Mouse (Mus musculus) kidney, embryonic 14.5 days (tissue): ENCODE results near the gene Hip1. TPM values are rescaled to one million over a fixed set of nuclear protein-coding genes. Genes with fewer than 3 reads are reported as not detected.

Experiments
- ATAC-seq: fragments of 200-750 bp; cut with Nextera tagmentation; 2 replicates; pipeline ENCODE4 v1.8.0; 2017; ENCODE audit warnings: moderate number of reproducible peaks, mild to moderate bottlenecking, moderate TSS enrichment, moderate library complexity; ENCODE audit not compliant: low FRiP score, low TSS enrichment
- H3K27ac ChIP-seq: fragments of 300-500 bp; sonication (generic); 2 replicates; pipeline ENCODE4 v1.5.1; 2014; ENCODE audit warnings: low read depth, mild to moderate bottlenecking, low read length, moderate library complexity, mixed read lengths
- H3K27me3 ChIP-seq: fragments of 300-500 bp; sonication (generic); 2 replicates; pipeline ENCODE4 v1.6.1; 2014; ENCODE audit warnings: mild to moderate bottlenecking, low read length; ENCODE audit not compliant: control insufficient read depth, insufficient read depth
- H3K36me3 ChIP-seq: fragments of 300-500 bp; sonication (generic); 2 replicates; pipeline ENCODE4 v1.6.1; 2014; ENCODE audit warnings: low read length, mixed read lengths; ENCODE audit not compliant: control insufficient read depth, insufficient read depth
- H3K4me1 ChIP-seq: fragments of 300-500 bp; sonication (generic); 2 replicates; pipeline ENCODE4 v1.6.1; 2014; ENCODE audit warnings: low read length, mixed read lengths; ENCODE audit not compliant: control insufficient read depth, insufficient read depth
- H3K4me2 ChIP-seq: fragments of 300-500 bp; sonication (generic); replicated peaks from 2 replicates; pipeline ENCODE4 v1.6.1; 2014; ENCODE audit warnings: low read depth, mild to moderate bottlenecking, low read length
- H3K4me3 ChIP-seq: fragments of 300-500 bp; sonication (generic); 2 replicates; pipeline ENCODE4 v1.5.1; 2014; ENCODE audit warnings: mild to moderate bottlenecking, low read length
- H3K9ac ChIP-seq: fragments of 300-500 bp; sonication (generic); 2 replicates; pipeline ENCODE4 v1.6.1; 2014; ENCODE audit warnings: low read depth, mild to moderate bottlenecking, low read length, moderate library complexity
- H3K9me3 ChIP-seq: fragments of 300-500 bp; sonication (generic); 2 replicates; pipeline ENCODE4 v1.6.1; 2016; ENCODE audit warnings: low read length; ENCODE audit not compliant: control insufficient read depth
- WGBS: fragments of 180-500 bp; shearing (Covaris S2); extraction: QIAGEN DNeasy Blood & Tissue Kit; methylation state at CpG from one replicate; pipeline ENCODE4 v1.1.7; 2014; 5-methylcytosine and 5-hydroxymethylcytosine counted together
- polyA plus RNA-seq: library from polyadenylated mRNA; unstranded; fragments of >200 nt; fragmentation: Nextera tagmentation; extraction: Ambion mirVana; gene quantifications from 2 replicates; pipeline ENCODE4 v1.2.1, GENCODE M21; 2014

Hip1 gene
- polyA plus RNA-seq, 1 experiment from 2014 or later, result 61.7 TPM

GRCm38 (mm10) chr5:135524660-135525560 lies 20.0 kb downstream of the Hip1 start:
- 64% methylated on average over 11 of the region's 11 CpGs for WGBS
- Histone ChIP-seq H3K9ac (no peak overlapping the region), H3K4me1 (peaks cover 9% of the 10 kb centered on the region; the same call in 1 of the 2 replicates), H3K27me3 (no peaks in the 10 kb centered on the region), H3K4me2 (no peak overlapping the region), H3K27ac (peak overlapping the region; percentile 47; the same call in 1 of the 2 replicates), H3K36me3 (no peaks in the 10 kb centered on the region), H3K9me3 (no peaks in the 10 kb centered on the region), H3K4me3 (no peak overlapping the region)
- ATAC-seq, result no peak

- Histone ChIP-seq H3K36me3 (no peaks in the 10 kb centered on the region), H3K27ac (no peak overlapping the region)
- WGBS, result 48% methylated on average over 2 of the region's 2 CpGs
Measured at GRCm38 (mm10) chr5:135524087-135524486, 20.8 kb downstream of the Hip1 start.

GRCm38 (mm10) chr5:135522111-135522722 lies 22.7 kb downstream of the Hip1 start:
- no peak overlapping the region for H3K27ac ChIP-seq
- no peak overlapping the region for H3K4me2 ChIP-seq
- H3K36me3 ChIP-seq, result no peaks in the 10 kb centered on the region
- H3K4me1 ChIP-seq, result peaks cover 6% of the 10 kb centered on the region; the same call in 1 of the 2 replicates
- no peak overlapping the region for H3K9ac ChIP-seq
- no peak for ATAC-seq
- no peaks in the 10 kb centered on the region for H3K9me3 ChIP-seq
- H3K4me3 ChIP-seq, result no peak overlapping the region
- H3K27me3 ChIP-seq, result no peaks in the 10 kb centered on the region
- WGBS, result 66% methylated on average over 9 of the region's 9 CpGs

More at GRCm38 (mm10) chr5:135524087-135524486, 20.8 kb downstream of the Hip1 start:
- ATAC-seq, result no peak
- Histone ChIP-seq H3K27me3 (no peaks in the 10 kb centered on the region), H3K4me2 (no peak overlapping the region), H3K4me3 (no peak overlapping the region), H3K9me3 (no peaks in the 10 kb centered on the region), H3K9ac (no peak overlapping the region), H3K4me1 (peaks cover 9% of the 10 kb centered on the region; the same call in 1 of the 2 replicates)

- no peak overlapping the region for H3K9ac ChIP-seq
- H3K4me1 ChIP-seq, result no peaks in the 10 kb centered on the region
- no peak overlapping the region for H3K4me3 ChIP-seq
- no peak overlapping the region for H3K27ac ChIP-seq
- no peak for ATAC-seq
- H3K4me2 ChIP-seq, result no peak overlapping the region
- H3K9me3 ChIP-seq, result 0 out of 2 replicates have a peak, but pooled peaks cover 9% of the 10 kb centered on the region
- WGBS, result 96% methylated on average over 5 of the region's 5 CpGs
- no peaks in the 10 kb centered on the region; the same call in 1 of the 2 replicates for H3K36me3 ChIP-seq
- H3K27me3 ChIP-seq, result no peaks in the 10 kb centered on the region
Measured at GRCm38 (mm10) chr5:135517348-135517883, 27.5 kb downstream of the Hip1 start.

GRCm38 (mm10) chr5:135513131-135513530 lies 31.8 kb downstream of the Hip1 start:
- Histone ChIP-seq H3K27ac (no peak overlapping the region), H3K4me3 (no peak overlapping the region), H3K27me3 (no peaks in the 10 kb centered on the region), H3K4me2 (no peak overlapping the region), H3K36me3 (no peaks in the 10 kb centered on the region; the same call in 1 of the 2 replicates), H3K4me1 (peaks cover 5% of the 10 kb centered on the region), H3K9ac (no peak overlapping the region), H3K9me3 (0 out of 2 replicates have a peak, but pooled peaks cover 9% of the 10 kb centered on the region)
- ATAC-seq, result no peak
- 62% methylated on average over 4 of the region's 4 CpGs for WGBS

GRCm38 (mm10) chr5:135511105-135511504 lies 33.8 kb downstream of the Hip1 start:
- no peak overlapping the region for H3K4me3 ChIP-seq
- H3K9me3 ChIP-seq, result 0 out of 2 replicates have a peak, but pooled peaks cover 7% of the 10 kb centered on the region
- no peak overlapping the region for H3K9ac ChIP-seq
- no peak for ATAC-seq
- no peak overlapping the region for H3K4me2 ChIP-seq
- 67% methylated on average over 5 of the region's 5 CpGs for WGBS
- H3K36me3 ChIP-seq, result no peaks in the 10 kb centered on the region; the same call in 1 of the 2 replicates
- H3K4me1 ChIP-seq, result peaks cover 12% of the 10 kb centered on the region
- no peak overlapping the region for H3K27ac ChIP-seq
- no peaks in the 10 kb centered on the region for H3K27me3 ChIP-seq

GRCm38 (mm10) chr5:135508284-135508683 lies 36.6 kb downstream of the Hip1 start:
- H3K4me3 ChIP-seq, result no peak overlapping the region
- H3K9ac ChIP-seq, result no peak overlapping the region
- no peaks in the 10 kb centered on the region for H3K36me3 ChIP-seq
- WGBS, result 84% methylated on average over 3 of the region's 3 CpGs
- no peak overlapping the region for H3K4me2 ChIP-seq
- H3K27me3 ChIP-seq, result no peaks in the 10 kb centered on the region
- peaks cover 20% of the 10 kb centered on the region for H3K4me1 ChIP-seq
- no peak for ATAC-seq
- no peaks in the 10 kb centered on the region for H3K9me3 ChIP-seq
- H3K27ac ChIP-seq, result no peak overlapping the region

GRCm38 (mm10) chr5:135507561-135508273 lies 37.2 kb downstream of the Hip1 start:
- no peak for ATAC-seq
- H3K9ac ChIP-seq, result no peak overlapping the region
- H3K4me2 ChIP-seq, result no peak overlapping the region
- H3K4me1 ChIP-seq, result peaks cover 20% of the 10 kb centered on the region
- H3K27ac ChIP-seq, result peak overlapping the region; percentile 47; the same call in 1 of the 2 replicates
- H3K9me3 ChIP-seq, result no peaks in the 10 kb centered on the region
- H3K4me3 ChIP-seq, result no peak overlapping the region
- no peaks in the 10 kb centered on the region for H3K27me3 ChIP-seq
- H3K36me3 ChIP-seq, result no peaks in the 10 kb centered on the region
- 60% methylated on average over 18 of the region's 18 CpGs for WGBS
